ENCODE assay signal across 17 mouse cellular contexts in the genomic region with DNA sequence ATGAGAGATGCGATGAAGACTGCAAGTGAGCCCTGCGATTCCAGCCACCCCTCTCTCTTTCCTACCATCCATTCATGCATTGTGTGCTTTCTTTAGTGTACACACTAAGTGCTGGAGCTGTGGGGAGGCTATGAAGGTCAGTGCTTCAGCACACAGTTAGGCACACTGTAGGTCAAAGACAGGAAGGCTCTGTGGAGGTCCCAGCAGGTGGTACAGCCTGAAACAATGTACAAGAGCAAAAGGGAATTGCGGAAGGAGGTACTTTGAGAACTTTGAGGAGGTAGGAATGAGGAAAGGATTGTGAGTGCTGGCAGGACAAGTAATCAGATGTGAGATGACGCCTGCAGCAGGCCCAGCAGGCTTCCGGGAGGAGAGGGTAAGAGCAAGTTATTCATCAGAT.
"Had no signal": no experiment of that assay in that cellular context is flagged by ENCODE, and none has a peak within 500 bp of the region (broad histone marks: within the 10 kb centered on the region; RNA-seq: fewer than 3 reads in every experiment).

No protein-coding gene starts in this region.

- H3K4me1 ChIP-seq: megakaryocyte, embryonic 14.5 days; midbrain, embryonic 13.5 days; midbrain, embryonic 15.5 days; neural tube, embryonic 12.5 days had no signal

- H3K9me3 ChIP-seq: megakaryocyte, embryonic 14.5 days; midbrain, embryonic 13.5 days; midbrain, embryonic 15.5 days; neural tube, embryonic 12.5 days had no signal

- H3K27ac ChIP-seq: midbrain, embryonic 13.5 days; midbrain, embryonic 15.5 days; neural tube, embryonic 12.5 days had no signal

- DNase-seq: lung, adult 18-20 months; lung, embryonic 14.5 days; lung, postnatal 10 days; lung, postnatal 4 days; retina, postnatal 1 day; right cerebral cortex, adult 18-20 months; right cerebral cortex, postnatal 25 days; right cerebral cortex, postnatal 4 days; spleen, adult 18-20 months; thymus, adult 18-20 months; thymus, postnatal 14 days; thymus, postnatal 36 days had no signal

- H3K4me3 ChIP-seq: megakaryocyte, embryonic 14.5 days; midbrain, embryonic 13.5 days; midbrain, embryonic 15.5 days; neural tube, embryonic 12.5 days had no signal

- H3K9ac ChIP-seq: lung, embryonic 14.5 days; midbrain, embryonic 13.5 days; midbrain, embryonic 15.5 days; neural tube, embryonic 12.5 days had no signal

- H3K27me3 ChIP-seq: megakaryocyte, embryonic 14.5 days; midbrain, embryonic 13.5 days; midbrain, embryonic 15.5 days; neural tube, embryonic 12.5 days had no signal

- ATAC-seq: midbrain, embryonic 13.5 days; midbrain, embryonic 15.5 days had no signal

- H3K4me2 ChIP-seq: lung, embryonic 14.5 days; midbrain, embryonic 11.5 days; midbrain, embryonic 13.5 days; midbrain, embryonic 15.5 days; neural tube, embryonic 12.5 days had no signal
